Mouse (Mus musculus): ENCODE measurements around the gene Avil.
A peak's percentile ranks its signal among the peaks of the same experiment; 100 is the strongest.

Avil gene

DNA sequence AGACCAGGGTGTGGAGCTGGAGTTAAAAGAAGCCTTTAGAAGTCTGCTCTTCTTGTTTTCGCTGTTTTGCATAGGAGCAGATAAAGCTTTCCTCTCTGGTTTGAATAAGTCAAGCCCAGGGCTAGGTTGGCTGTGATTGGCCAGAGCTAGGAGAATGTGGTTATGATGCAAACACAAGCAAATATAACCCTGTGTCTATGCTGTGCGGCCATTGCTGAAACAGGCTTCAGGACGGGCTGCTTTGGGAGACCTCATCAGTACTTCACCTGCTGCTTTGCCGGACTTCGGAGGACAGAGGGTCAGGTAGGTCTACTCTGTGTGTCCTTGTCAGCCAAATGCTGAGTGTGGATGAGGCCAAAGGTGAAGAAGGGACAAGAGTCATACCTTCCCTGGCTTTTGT is at the start of gene Avil:
TSS of gene Avil (plus strand) at position 181 of the 400 bp plus-strand sequence.
- DNase-seq (ENCODE audit: low read depth in 1 of 2, low spot score in 2 of 2): no peak

DNA sequence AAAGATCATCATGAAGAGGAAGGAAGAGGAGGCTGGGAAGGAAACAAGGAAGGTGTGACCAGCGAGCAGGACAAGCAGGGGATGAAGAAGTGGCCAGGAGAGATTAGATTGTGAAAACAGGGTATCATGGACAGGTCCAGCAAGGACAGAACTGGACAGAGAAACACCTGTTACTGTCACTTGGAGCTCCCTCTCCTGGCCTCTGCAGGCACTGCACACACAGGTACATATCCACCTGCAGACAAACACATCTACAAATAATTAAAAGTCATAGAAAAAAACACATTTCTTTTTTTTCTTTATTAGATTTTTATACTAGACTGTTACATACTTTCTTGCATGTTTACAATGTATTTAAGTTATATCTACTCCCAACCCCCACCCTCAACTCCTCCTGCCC is 48.1 kb upstream of the Avil start:
- DNase-seq (ENCODE audit: low read depth in 1 of 2, low spot score in 2 of 2): no peak

DNA sequence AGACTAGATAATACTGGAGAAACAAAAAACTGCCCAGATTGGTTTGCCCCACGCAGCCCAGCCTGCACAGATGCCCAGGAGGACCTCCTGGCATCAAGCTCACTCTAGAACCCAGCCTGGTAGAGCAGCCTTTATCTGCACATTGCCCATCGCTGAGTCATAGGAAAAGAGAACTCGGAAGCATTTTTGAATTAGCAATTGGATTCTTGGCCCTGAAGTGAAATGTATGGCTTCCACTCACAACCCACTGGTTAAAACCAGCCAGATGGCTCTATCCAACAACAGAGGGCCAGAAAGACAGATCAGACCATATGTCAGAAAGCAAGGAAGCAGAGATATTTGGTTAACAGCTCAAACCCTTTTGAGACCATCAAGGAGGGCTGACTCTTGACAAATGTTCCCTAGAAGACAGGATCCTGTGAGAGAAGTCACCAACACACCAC is 47.5 kb upstream of the Avil start:
- no peak for DNase-seq (ENCODE audit: low read depth in 1 of 2, low spot score in 2 of 2)

DNA sequence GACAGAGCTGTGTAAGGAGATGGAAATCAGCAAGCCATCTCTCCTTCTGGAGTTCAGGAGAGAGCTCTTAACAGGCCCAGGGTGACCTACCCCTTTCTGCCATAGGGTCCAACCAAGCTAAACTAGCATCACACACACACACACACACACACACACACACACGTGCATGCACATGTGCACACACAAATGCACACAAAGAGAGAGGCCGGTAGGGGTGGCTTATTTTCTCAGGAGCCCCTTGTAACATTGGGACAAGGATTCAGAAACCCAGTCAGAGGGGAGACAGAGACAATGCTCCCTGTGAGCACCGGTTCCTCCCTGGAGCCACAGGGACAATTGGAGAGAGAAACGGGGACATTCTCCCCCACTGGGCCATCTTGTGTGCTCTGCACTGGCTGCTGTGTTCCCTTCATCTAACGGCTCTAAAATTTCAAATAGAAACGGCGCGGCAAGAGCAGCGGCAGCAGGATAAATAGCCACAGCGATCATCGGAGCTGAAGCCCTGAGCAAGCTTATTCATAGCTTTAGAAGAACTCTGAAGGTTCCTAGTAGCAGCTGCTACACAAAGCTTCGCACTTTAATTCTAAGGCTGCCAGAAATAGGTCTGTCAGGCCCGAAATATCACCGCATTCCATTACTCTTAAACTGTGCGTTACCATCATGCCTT is 43.7 kb upstream of the Avil start:
- no peak for DNase-seq (ENCODE audit: low read depth in 1 of 2, low spot score in 2 of 2)

DNA sequence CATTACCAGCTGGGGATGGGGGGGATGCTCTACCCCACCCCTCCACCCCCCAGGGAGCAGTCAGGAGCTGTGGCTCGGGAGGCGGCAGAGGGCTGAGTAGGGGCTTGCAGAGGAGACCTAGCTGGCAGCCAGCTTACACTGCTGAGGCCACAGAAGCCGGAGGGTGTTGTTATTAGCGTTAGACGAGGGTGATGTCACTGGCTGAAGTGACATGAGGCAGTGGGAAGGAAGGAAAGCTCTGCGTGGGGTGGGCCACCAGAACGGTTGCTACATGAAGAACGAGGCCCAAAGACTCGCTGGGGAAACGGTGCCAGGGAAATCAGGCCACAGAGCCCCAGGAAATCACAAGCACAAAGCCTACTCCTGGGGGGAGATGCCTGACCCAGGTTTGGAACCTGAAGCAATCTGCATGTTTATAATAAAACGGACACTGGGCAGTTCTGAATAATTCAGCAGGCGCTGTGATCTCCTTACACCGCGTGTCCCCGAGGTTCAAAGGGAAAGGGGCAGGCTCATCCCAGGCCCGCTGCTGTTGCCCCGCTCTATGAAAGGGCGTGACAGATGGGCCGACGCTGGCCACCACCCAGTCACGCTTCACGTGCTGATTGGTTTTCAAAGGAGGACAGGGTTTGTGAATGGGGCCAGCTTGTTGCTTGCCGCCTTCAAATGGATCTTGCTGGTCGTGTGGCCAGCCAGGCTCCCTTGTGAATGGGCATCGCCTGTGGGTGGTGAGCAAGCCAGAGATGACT is 43.0 kb upstream of the Avil start:
- no peak for DNase-seq (ENCODE audit: low read depth in 1 of 2, low spot score in 2 of 2)

DNA sequence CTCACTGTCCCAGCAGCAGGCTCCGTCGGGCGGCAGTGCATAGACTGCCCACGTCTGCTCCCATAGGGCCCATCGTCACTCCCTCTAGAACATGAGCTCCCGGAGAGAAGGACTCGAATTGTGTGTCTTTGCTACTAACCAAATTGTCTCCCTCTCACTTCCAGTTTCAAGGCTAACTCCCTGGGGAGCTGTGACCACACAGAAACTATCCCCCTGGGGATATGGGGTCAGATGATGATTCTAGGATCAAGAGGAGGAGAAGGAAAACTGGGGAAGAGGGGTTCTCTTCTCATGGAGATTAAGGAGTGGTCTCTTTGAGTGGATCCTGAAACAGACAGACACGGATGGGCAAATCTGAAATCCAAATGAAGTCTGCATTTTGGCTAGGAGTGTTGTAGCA is 40.0 kb upstream of the Avil start:
- no peak for DNase-seq (ENCODE audit: low read depth in 1 of 2, low spot score in 2 of 2)

DNA sequence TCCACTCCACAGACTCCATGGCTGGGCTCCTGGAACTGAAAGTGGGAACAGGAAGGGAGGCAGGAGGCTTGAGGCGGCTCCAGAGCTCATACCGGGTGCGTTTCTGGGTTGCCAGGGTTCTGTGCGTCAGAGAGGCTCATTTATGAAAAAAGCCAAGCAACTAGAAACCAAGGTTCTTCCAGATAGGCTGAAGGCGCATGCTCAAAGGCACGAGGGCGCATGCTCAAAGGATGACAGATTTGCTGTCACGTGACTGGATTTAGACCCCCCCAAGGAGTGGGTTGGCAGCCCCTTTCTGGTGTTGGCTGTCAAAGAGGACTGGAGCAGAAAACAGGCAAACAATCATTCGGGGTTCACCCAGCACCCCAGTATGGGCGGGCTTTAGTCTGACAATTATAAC is 38.8 kb upstream of the Avil start:
- DNase-seq (ENCODE audit: low read depth in 1 of 2, low spot score in 2 of 2): no peak

DNA sequence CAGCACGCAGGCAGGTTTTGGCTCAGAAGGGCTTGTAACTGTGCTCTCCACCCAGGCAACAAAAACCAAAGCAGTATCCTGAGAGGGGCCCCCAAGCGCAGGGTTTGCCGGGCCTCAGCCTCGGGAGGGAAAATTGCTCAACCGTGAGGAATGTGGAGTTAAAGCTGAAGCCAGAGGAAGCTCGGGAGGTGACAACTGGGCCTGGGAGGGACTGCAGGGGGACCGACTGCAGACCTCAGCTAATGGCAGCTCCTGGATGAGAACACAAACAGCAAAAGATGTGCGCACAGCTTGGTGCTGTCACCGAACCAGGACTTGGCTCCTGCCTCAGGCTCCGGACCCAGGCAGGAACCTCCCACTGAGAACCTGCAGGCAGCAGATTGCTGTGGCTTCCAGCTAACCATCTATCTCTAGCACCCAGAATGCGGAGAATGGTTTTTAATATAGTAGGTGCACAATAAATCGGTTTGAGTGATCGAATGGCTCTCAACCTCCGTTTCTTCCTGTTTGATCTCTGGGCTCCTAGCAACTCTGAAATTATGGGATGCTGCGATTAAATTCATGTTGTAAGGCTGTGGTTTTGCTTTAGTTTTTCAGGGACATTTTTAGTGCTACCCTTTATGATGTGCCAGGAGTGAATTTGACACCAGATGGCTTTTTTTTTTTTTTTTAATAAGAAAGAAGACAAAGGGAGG is 38.1 kb upstream of the Avil start:
- DNase-seq (ENCODE audit: low read depth in 1 of 2, low spot score in 2 of 2): no peak

DNA sequence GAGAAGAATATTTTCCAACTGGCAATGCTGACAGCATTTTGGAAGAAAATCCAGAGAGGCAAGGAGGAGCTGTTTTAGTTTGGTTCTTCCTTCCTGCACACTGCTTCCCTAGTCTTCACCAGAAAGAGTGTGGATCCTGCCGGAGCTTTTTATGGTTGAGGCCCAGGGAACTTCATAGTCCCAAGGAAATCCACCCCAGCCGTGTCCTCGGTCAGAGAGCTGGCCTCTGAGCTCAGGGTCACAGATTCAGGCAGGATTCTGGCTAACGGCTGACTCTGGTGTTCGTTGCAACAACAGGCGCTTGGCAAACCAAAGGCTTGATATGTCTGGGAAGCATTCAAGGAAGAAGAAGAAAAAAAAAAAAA is 37.6 kb upstream of the Avil start:
- no peak for DNase-seq (ENCODE audit: low read depth in 1 of 2, low spot score in 2 of 2)

DNA sequence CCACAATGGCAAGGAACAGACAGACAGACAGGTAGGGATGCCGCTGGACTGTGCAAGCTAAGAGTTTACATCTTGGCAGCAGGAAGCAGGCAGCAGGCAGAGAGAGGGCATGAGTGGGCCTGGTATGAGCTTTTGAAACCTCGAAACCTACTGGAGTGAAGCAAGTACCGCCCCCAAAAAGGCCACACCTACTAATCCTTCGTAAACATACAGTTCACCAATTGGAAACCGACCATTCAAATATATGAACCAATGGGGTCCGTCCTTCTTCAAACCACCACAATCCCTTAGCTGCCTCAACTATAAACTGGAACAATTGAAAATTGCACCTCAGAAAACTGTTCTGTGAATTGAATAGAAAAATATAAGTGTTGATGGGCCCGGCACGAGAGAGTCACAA is 36.7 kb upstream of the Avil start:
- no peak for DNase-seq (ENCODE audit: low read depth in 1 of 2, low spot score in 2 of 2)

DNA sequence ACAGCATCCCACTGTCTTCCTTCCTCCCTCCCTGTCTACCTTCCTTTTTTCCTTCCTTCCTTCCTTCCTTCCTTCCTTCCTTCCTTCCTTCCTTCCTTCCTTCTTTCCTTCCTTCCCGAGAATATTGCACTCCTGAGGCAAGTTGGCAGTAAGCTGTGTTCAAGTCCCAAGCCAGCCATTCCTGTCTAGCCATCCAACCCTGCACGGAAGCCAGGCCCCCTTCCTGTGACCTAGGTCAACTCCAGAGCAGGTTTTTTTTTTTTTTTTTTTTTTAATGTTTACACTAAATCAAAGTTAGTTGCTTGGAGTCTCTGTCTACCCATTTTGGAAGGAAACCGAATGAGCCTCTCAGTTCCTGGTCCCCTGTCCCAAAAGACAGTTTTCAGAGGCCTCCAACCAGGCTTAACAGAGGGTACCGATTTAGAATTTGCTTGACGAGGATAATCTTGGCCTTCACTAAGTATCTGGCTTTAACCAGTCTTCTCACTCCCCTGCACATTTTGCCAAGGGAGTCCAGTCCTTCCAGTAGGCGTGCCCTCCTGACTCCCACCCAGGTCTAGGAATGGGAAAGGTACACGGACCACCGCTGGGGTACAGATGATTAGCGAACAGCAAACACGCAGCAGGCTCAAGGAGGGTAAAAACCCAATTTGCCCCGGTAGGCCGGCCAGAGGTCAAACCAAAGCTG is 29.0 kb upstream of the Avil start:
- DNase-seq (ENCODE audit: low read depth in 1 of 2, low spot score in 2 of 2): no peak

DNA sequence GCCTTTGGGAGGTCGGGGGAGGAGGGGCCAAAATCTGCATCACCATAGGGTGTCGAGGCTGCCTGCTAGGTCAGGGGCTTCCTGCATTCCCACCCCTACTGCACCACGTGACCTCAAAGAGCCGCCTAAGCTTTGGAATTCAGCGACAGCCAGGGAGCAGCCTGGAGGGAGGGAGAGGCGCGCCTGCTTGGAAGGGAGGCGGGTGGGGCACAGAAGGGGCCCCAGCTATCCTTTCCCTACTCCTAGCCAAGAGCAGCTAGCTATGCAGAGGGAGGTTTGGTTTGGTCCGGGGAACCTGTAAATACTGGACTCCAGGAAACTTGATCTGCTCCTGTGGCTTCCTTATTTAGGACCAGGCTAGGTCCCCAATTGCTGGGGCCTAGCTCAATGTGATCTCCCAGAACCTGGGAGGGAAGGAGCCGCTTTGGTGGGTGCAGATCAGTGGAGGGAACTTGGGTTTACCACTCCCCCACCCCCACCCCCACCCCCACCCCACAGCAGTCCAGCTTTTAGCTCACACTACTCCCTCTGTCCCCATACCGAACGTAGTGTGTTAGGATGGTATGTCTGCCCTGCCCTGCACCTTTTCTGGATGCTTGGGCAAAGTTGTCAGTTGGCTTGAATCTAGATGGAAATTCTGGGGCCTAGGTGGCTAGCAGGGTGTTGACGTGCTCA is 28.3 kb upstream of the Avil start:
- DNase-seq (ENCODE audit: low read depth in 1 of 2, low spot score in 2 of 2): no peak

DNA sequence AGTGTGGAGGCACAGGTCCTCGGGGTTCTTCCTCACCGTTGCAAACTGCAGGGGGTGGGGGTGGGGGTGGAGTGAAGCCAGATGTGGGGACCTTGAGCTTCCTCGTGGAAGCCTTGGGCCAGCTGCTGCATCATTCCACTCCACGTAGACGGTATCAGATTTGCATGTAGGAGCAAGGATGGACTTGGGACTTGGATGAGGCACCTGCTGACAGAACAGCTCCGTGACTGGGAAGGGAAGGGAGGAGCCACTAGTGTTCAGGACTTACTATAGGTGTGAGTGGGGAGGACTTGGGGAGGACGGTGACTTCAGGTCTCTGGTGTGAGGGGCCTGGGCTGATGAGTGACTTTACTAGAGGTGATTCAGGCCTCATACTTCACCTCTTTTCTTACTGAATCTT is 27.5 kb upstream of the Avil start:
- no peak for DNase-seq (ENCODE audit: low read depth in 1 of 2, low spot score in 2 of 2)

DNA sequence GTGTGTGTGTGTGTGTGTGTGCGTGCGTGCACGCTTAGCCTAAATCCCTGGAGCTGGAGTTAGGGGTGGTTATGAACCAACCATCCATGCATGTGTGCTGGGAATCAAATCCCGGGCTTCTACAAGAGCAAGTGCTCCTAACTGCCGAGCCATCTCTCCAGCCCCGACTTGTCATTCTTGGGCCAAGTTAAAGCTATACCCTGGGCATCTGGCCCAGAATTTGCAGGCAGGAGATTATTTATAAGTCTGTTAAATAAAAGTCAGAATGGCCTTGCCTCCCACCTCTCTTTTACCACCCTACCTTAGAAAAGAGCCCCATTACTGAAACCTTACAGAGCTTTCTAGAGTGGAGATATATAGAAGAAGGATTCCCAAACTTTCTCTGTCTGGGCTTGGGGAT is 24.8 kb upstream of the Avil start:
- DNase-seq (ENCODE audit: low read depth in 1 of 2, low spot score in 2 of 2): no peak

DNA sequence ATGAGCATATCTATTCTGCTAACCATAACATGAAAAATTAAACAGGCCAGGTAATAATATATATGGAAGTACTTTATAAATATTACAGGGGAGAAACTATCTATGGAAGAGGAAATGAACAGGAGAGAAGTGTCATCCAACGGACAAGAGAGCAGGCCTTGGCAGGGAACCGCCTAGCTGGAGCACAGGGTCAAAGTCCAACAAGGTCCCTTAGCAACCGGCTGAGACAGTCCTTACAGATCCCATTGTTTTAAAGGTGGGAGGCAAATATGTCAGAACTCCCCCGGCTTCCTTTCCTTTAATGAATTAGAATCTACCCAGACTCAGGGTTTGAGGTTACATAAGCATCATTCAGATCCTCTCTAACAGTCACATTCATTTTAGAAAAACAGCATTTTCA is 23.4 kb upstream of the Avil start:
- DNase-seq (ENCODE audit: low read depth in 1 of 2, low spot score in 2 of 2): no peak

DNA sequence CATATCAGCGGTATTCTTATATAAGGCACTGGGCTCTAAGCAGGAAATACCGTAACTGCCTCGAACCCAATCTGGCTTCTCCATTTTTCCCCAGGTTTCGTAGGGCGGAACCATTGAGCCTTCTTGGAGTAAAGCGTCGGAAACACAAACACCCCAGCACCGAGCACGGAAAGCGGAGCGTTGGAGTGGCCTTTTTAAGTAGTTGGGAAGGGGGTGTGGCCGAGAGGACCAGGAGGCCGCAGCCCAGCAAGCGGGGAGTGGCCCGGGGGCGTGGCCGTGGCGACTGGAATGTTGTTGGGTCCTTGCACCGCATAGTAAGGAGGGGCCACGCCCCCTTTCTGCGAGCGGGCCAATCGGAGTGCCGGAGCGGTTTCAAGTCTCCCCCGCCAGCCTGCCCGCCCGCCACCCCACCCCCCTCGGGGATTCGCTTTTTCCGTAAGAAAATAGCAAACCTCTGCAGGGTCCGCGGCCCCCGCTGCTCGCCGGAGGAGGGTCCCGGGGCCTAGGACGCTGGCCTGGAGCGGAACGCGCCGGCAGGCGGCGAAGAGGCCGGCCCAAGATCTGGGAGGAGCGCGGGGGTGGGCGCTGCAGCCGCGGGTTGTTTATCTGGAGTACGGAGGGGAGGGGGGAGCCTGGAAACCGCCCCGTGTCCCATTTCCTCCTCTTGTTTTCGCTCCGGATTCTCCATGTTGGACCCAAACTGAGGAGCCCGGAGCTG is 22.1 kb upstream of the Avil start, which contains the start of gene Ctdsp2:
TSS of gene Ctdsp2 (plus strand) at position 441 of the 718 bp plus-strand sequence.
- DNase-seq (ENCODE audit: low read depth in 1 of 2, low spot score in 2 of 2): peak; percentile 89

DNA sequence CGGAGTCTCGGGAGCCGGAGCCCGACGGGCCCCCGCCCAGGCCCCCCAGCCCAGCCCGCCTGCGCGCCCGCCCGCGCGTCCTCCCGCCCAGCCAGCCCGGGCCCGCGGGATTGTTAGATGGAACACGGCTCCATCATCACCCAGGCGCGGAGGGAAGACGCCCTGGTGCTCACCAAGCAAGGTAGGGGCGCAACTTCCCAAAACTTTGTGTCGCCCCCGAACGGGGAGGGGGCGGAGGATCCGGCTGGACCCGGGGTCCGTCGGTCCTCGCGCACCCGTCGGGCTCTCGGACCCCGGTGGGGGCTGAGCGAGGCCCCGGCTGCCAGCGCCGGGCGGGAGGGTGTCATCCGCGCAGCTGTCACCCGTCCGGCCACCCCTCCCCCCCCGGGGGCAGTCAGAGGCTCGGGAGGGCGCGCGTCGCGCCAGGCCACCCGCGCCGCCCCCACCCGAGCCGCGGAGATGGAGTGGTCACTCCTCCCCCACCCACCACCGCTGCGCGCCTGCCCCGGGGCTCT is 21.3 kb upstream of the Avil start:
- DNase-seq (ENCODE audit: low read depth in 1 of 2, low spot score in 2 of 2): no peak

DNA sequence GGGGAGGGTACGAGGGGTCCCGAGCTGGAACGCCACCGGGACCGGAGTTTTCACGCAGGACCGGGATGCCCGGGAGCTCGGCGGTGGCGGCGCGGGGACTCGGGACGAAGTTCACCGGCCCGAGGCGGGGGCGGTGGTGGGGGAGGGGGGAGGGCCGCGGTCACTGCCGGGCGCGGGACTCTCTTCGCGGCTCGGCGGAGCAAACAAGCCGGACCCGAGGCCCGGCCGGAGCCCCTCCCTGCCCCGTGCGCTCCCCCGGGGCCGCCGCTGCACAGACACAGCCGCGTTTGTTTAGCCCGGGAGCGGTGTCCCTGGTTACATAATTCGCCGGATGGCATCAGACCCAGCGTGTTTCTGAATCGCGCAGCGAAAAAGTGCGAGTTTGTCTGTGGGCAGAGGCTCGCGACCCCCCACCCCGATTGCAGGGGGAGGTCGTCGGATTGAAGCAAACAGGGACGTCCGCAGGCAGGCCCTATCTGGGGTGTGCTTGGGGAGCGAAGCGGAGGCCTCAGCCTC is 20.8 kb upstream of the Avil start:
- no peak for DNase-seq (ENCODE audit: low read depth in 1 of 2, low spot score in 2 of 2)

DNA sequence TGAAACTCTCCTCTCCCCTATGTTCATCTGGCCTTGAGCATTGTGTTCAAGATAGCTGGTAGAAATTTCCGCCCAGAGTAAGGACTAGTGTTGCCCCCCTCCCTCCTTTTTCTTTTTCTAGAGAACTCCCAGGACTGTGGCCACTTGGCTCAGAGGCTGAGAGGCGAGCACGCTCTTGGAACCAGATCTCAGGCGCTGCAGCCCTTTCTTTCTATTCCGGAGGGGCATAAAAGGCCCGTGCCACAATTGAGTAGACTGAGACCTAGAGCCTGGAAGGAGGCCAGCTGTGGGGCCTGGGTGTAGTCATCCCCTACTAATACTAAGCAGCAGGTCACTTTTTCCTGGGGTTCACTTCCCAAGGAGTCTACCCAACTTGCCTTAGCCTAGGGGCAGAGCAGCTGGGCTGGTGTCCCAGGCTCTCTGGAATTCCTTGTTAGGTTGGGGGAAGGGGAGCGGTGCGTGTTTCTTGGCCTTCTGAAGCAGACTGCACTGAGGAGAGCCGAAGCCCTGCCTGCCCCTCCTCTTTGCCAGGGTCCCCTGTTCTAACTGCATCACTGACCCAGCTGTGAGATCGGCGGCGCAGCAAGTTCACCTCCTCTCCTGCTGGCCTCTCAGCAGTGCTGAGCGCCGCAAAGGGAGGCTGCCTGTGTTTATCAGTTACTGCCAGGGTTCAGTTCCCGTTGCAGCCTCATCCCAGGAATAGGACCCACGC is 20.1 kb upstream of the Avil start:
- no peak for DNase-seq (ENCODE audit: low read depth in 1 of 2, low spot score in 2 of 2)

Measured in monocyte, adult 2 months (primary cell).